Mouse (Mus musculus) MN1 (cell line): ENCODE data around the gene Ahsg.

Experiments
- DNase-seq: peaks from one replicate; pipeline ENCODE4 v3.0.0-alpha.2; 2016; ENCODE audit warnings: low spot score

The Ahsg gene

DNA sequence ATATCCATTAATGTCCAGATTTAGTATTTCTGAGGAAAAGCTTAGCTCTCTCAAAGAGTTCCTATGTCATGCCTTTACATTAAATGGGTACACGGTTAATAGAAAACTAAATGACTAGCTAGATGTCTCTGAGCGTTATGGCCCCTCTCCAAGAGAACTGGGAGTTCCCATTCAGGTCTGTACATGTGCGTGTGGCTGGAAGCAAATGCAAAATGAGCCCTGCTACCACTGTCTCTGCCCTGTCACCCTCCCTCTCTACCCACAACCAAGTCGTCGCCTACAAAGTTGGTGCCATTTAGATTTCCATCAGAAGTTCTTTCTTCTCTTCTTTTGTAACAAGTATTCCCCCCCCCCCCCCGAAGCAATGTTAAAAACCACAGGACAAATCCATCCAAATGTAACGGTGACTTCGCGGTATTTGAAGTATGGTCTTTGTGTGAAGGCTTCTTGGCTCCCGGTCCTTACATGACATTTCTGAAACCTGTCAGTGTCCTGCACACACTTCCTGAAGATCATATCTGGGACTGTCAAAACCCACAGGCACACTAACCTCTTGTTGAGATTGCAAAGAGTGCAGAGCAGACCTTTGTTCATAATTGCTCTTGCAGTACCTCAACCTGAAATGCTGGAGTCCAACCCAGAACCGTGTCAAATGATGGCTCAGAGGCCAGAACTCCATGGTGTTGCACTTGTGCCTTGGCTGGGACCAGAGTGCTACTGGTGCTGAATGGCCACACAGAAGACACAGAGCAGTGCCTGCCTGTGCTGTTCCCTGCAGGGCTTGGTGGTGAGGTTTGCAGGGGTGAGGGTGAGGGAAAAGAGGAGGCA, at the start of gene Ahsg:
Ahsg (plus strand) TSS at position 595 of the 828 bp plus-strand sequence.
- no peak for DNase-seq

DNA sequence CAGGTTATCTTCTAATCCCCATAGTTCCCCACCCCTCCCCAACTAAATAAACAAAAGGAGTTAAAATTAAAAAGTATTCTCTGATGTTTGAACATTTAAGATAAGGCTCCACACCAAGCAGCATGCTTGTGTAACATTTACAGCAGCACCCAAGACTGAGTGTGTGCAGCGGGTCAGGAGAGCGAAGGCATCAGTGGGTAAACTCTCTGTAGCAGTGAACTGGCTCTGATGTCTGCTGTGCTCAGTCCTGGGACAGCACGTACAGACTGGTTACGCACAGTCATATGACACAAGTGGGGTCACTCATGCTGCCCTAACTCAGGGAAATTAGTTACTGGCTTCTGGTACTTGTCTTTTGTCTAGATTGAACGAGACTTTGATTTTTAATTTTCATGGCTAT, 48.2 kb upstream of the Ahsg start:
- DNase-seq, result no peak

DNA sequence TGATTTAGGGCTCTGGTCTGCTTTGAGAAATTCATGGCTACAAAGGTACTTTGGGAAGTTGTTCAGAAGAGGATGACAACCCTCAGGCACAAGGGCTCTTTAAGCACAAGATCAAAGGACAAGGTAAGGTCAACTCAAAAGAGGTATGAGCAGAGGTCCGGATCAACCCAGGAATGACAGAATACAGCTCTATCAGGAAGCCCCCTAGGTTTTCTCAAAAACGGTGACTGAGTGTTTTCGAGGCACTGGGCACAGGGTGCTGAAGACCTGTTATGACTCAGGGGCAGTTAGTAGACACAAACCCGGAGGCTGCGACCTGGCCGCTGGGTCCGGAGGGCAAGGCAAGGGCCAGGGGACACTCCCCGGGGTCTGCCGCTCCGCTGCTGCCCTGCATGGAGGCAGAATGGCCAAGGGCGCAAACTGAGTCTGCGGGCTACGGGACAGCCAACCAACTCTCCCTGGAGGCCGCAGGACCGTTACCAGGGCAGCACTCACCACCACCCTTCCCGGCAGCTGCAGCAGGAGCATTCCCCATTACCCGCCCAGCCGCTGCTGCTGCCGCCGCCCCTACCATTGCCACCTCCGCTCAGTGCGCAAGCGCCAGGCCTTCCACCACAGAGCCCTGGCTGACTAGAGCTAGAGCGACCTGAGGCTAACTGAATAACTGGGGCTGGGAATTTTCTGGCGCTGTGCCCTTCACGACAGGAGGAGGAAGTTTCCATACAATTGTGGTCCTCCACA, 46.8 kb upstream of the Ahsg start:
- peak; percentile 44 for DNase-seq

DNA sequence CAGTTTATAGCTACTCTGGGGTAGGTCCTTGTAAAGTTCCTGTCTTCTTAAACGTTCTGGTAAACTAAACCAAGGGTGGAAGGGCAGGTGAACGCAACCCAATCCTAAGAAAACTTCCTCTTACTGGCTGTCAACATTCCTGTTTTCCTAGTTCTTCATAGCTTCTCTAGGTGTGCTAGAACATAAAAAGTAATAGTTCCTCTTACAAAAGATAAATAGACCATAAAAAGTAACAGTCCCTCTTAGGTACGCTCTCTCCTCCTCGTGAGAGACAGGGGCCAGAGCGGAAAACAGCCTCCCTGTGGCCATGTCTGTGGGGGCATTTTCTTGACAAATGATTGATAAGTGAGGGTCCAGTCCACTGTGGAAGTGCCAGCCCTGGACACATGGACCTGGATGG, 46.2 kb upstream of the Ahsg start:
- no peak for DNase-seq

DNA sequence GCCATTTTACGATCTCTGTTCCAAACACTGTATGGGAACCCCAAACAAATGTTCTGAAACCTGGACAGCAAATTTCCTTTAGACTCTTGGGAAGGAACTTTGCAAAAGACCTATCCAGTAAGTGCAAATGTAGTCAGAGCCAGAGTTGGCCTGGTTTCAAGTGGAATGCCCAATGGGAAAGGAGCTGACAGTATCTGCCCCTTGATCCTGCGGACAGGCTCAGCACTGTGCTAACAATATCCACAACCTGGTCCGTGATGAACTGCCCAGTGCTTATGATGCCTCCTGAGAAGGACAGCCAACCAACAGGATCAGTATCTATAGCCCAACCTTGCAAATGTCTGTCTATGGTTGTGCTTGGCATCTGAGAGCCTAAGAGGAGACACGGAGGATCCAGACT, 45.6 kb upstream of the Ahsg start:
- no peak for DNase-seq

DNA sequence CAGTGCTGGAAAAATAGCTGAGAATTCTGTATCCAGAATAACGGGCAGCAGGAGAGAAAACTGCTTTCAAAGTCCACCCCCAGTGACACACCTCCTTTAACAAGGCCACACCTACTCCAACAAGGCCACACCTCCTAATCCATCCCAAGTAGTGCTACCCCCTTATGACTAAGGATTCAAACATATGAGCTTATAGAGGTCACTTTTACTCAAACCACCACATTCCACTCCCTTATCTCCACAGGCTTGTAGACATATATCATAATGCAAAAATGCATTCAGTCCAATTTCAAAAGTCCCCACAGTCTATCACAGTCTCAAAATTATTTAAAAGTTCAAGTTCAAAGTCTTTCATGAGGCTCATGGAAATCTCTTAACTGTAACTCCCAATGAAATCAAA, 43.4 kb upstream of the Ahsg start:
- DNase-seq, result no peak

DNA sequence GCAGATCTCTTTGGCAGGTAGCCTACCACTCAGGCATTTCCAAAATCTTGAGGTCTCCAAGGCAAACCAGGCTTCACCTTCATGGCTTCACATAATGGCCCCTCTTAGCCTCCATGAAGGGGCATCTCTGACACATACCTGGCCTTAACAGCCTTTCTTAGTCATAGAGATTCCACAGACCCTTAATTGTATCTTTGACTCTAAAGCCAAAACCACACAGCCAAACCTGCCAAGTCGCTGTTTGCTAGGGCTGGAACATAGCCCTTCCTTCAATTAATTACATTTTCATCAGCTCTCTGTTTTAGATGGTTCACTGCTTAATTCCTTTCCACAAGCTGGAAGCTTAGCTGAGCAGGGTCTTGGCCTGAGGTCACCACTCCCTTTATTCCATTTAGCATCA, 42.7 kb upstream of the Ahsg start:
- DNase-seq, result no peak

DNA sequence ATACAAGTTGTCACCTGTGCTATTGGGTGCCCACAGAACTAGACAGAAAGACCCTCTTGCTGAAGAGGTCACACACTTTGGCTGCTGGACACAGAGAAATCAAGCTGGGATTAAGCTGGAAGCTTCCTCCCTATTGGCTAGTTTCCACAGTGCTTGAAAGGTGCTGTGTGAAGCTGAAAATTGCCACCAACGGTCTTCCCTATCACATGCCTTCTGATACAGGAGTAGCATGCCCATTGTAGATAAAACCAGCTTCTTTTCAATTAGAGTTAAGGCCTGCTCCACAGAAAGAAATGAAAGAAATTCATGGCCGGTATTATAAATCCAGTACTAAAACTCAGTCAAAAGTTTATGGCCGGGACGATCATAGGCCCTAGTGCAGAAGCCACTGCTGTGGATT, 38.4 kb upstream of the Ahsg start:
- no peak for DNase-seq

DNA sequence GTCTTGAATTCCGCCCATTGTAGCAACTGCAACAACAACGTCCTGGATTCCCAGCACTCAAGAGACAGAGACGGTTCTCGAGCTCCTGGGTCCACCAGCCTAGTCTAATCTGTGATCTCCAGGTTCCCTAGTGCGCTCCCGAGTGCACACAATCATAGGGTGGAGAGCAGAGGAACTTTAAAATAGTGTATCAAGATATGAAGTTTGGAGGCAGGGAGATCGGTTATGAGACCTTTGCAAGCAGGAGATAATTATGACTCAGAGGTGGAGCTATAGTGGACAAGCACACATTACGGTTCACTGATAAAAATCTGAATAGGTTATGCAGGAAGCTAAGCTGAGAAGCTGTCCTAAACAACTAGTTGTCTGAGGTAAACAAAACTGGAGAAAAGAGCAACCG, 34.3 kb upstream of the Ahsg start:
- no peak for DNase-seq

DNA sequence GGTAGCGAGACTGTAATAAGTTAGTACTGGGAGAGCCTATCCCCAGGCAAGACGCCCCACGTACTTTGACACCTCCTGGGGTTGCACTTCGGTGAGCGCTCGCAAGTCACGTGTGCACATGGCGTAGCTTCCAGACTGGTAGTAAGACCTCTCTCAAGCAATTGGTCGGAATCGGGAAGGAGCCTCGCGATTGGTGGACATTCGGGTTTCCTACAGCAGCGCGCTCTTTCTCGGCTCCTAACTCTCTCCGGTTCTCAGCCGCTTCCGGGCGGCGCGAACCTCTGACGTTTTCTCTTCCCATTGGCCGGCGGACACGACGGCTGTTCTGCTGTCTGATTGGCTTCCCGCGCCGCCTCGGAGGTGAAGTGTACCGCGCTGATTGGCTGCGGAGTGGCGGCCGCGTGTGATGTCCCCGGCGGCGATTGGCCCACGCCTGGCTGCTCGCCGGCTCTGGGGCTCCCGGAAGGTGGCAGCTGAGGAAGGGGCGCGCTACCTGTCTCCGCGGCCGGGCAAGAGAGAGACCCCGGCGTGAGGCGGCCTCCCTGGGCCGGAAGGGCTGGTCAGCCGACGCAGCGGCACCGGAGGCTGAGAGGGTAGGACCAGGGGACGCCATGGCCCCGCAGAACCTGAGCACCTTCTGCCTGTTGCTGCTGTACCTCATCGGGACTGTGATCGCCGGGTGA, 33.5 kb upstream of the Ahsg start, which contains the start of the genes Tbccd1 and Dnajb11:
Tbccd1 (minus strand) TSS at position 239 of the 683 bp plus-strand sequence.
Dnajb11 (plus strand) TSS at position 415 of the 683 bp plus-strand sequence.
- peak; percentile 97 for DNase-seq

DNA sequence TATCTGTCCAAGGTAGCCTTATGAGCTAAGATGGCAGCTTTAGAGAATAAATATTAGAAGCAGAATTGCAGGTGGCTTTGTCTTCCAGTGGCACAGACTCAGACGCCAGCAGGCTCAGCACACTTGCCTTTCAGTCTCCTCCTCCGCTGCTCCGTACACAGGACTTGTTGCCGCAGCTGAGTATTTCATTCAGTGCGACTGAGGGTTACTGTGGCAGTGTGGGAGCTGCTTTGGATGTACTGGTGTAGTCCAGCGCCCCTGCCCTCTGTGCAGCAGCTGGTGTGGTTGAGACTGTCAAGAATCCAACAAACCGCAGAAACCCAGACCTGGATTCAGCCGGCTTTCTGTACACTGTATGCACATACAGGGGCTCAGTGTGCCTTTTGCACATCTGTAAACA, 18.7 kb upstream of the Ahsg start:
- DNase-seq, result no peak

DNA sequence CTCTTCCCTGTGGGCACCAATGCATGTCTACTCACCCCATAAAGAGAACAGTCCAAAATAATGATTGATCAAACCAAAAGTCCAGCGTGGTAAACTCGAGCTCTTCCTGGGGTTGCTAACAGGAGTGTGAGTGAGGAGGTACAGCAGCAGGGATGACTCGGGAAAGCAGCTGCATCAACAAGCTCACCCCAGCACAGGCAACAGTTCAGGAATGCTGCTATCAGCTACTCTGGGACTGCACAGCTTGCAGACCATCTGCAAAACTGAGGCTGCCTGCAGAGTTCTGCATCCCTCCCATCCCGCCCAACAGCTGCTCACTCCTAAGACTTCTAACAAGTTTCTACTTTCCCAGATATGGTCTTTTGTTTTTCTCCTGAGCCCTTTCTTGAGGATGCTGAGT, 17.7 kb upstream of the Ahsg start:
- no peak for DNase-seq

DNA sequence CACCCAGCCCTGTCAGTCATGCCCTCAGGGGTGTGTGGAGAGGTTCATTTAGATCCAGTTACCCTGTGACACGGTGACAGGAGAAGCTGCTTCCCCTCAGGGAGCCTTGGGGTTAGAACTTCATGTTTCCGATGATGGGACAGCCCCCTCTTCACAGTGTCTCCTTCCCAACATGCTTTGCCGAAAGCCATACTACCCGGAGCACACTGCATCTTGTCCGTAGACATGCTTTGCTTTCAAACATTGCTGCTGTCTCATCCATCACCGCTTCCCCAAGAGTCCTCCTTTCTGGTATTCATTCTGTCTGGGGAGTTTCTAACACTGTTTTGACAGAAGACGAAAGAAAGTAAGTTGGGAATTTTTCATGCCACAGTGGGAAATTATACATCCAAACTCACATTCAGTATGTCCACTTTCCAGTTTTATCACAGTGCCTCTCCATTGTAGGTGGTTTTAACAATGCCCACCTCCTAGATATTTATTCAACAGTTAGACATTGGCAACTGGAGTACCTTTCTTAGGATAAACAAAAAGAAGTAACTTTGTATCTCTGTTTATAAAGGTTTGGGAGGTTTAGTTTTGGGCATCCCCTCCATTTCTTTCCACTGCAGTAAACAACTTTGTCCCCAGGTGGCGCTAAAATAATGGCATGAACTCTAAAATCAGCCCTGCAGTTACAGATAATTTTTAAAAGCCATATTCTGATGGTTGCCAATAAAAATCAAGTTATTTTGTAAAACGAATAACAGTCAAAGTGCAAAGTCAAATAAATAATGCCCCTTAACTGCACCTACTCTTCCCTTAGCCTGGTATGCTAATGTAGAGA, 14.6 kb upstream of the Ahsg start:
- peak; percentile 46 for DNase-seq

DNA sequence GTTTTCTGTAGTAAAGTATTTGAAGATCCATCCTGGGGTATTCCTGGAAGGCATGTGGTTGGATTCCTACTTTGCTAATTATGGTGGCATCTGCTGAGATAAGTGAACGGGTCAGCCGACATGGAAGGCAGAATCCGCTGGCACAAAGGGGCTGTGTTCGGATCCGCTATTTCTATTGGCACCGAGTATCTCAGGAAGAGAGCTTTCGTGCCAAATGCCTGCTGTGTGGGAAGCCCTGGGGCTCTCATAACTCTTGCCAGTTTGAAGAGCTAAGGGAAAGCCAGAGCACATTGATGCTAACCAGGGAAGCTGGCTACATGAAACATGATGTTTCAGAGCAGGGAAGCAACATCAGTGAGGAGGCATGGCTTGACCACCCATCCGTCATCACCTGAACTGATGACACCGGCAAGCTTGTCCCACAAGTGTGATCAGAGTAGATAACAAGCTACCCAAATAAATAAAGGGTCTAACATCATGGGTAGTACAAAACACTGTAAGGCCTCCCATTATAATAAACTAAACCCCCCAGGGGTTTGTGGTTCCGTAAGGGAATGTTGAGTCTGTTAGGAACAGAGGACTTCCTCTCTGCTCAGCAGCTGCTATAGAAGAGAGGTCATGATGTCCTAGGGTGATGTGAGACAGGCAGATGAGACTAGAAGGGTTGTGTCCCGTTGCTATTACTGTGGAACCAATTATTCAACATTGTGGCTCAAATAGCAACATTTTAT, 13.3 kb upstream of the Ahsg start:
- peak; percentile 24 for DNase-seq

DNA sequence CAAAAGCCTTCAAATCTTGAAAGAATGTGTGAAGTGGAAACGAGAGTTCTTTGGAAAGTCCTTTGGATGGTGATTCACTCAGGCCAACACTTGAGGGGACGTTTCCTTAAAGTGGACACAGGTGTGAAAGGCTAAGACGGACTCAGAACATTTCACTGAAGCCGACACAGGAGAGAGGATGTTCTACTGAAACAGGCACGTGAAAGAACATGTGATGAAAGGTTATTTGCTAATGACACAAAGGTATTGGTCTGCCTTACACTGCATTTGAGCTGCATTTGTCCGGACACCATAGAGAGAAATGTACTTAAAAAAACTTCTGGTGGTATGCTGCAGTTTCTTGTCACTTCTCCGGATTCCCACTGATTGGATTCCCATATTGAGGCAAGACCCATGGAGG, 12.4 kb upstream of the Ahsg start:
- no peak for DNase-seq

DNA sequence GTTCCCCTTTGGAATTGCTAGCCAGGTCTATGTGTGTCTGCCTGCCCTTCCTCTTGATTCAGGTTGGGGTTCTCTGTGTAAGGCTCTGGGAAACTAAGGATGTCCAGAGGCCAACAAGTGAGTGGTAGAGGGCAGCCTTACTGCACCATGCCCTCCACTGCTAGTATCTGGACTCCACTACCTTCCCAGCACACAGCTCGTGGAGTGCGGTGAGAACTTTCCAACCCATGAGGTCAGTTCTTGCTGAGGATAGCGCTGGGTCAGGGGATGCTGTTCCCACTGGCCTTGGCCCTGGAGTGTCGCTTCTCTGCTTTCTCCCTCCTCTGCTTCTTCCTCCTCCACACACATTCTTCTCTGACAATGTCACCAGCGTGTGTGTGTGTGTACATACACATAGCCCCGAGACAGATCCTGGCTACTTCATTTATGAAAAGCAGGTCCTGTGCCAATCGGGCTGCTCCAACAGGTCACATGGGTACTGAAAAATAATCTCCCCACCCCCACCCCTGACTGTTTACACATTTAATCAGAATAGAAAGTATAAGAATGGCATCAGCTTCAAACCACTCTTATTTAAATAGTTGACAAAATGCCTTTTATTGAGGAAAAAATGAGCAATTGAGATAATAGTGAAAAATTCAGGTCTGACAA, 11.0 kb upstream of the Ahsg start:
- DNase-seq, result peak; percentile 27

DNA sequence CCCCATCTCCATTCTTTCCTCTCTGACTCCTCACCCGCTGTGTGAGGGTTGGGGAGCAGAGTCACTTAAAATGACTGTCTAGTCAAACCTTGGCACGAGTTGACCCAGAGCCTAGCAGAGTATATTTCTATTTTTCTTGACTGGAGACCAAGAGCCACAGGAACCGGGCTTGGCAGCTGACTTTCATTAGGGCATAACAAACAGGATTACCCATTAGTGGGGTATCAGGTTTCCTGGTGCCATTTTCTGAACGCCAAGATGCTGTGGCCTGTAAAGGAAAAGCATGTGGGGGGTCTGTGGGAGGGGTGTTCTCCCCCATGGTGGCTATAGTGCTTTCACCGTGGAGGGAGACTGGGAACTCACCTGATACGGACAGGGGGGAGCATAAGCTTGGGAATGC, 10.2 kb upstream of the Ahsg start:
- peak; percentile 80 for DNase-seq

DNA sequence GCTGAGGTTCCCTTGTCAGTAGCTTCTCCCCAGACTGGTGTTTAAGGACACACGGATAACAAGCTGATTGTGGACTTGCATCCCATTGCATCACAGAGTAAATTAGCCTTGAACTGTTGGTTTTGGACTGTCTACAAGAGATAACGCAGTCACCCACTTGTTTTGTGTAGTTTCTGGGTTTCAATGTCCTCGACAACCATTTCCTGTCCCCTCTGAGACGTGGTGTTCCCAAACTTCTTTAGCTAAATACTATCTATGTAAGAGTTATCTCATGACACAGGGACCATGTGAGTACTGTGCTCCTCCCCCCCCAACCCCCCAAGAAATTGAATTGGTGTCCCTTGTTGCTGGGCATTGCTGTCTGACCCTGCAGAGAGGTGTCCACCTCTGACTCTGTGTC, 9.6 kb upstream of the Ahsg start:
- DNase-seq, result peak; percentile 61

DNA sequence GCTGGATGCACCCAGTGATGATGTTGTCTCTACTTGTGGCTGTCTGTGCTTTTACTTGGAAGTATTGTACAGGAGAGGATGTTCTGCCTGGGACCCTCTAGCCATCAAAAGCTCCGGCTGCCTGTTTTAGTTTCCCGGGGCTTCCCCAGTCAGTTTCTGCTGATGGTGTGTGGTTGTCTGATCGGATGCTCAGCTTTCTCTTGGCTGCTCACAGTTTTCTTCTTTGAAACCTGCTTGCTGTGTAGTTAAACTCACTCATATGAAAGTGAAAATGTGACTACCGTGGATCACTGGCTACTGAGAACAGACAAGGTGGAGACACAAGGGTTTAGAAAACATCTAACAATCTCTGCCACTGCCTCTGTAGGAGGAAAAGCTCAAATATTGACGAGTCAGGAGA, 7.6 kb upstream of the Ahsg start:
- no peak for DNase-seq

DNA sequence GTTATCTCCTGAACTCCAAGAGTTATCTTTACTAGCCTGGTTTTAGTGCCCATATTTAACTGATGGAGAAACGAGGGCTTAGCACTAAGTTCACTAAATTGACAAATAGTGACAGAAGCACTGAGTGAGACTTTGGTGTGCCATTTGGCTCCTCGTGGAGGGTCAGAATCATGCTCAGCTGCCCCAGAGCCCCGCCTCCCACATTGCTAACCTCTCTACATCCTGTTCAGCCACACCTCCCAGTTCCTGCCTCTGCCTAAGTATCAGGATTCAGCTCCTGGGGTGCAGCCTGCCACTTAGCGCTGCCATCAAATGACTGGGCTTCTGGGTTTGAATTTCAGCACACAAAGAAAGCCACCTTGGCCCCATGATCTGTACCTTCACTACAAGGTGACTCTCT, 5.7 kb upstream of the Ahsg start:
- no peak for DNase-seq

DNA sequence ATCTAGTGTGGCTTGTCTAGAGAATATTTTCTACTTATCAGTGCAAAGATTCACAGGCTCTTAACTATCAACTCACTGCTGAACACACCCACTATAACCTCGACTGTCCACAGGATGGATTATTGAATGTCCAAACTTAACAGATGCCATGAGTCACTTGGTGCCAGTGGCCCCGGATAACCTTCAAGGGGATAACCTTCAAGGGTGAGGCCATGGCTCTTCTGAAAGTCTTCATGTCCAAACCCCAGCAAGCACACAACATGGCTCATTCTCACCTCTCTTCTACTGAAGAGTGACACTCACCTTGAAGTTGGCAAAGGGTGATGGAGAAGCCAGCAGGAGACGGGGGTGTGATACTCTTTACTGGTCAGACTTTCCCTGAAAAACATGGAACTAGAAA, 4.4 kb upstream of the Ahsg start:
- DNase-seq, result no peak
